Mouse (Mus musculus) R1 (cell line): ENCODE data around the gene Mpp3.

Experiments used
- DNase-seq: peaks from one replicate; pipeline ENCODE4 v3.0.0-alpha.2; 2018; ENCODE audit warnings: low read depth, low spot score

Mpp3 gene

DNA sequence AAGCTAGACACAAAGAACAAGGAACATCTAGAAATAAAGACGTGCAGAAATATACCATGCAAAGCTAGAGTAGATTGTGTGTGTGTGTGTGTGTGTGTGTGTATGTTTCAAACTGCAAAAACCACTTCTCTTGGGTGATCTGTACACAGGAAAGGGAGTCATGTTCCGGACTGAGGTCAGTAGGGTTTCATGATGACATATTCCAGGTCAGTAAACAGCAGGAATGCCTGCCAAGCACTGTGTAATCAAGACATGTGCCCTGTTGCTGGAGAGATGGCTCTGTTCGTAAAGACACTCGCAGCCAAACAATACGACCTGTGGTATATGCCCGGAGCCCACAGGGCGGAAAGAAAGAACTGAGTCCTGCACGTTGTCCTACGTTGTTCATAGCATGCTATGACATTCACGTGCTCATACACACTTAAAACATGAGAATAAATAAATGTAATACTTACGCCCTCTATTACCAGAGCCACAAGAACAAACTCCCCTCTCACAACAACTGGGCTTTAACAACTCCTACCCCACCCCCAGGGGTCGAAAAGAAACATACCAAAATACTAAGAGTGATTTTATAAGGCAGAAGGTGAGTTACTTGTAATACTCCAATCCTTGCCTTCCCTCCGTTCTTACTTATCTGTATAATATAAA is 11.4 kb upstream of the Mpp3 start:
- no peak for DNase-seq

DNA sequence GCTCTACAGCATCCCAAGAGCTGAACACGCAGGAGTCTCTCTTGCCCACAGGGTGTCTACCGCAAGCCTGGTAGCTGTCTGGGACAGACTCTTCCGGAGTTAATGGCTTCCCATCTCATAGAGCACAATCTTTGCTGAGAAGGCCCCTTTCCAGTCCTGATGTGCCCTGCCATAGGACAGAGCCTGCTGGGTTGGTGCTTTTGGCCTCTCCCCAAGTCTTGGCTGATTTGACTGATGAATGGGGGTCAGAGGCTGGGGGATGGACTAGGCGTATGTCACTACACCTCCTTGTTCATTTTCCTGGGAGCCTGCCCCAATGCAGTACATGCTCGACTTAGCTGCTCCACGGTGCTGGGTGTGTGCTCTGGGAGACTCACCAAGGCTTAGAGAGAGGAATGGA is 9.5 kb upstream of the Mpp3 start:
- no peak for DNase-seq

DNA sequence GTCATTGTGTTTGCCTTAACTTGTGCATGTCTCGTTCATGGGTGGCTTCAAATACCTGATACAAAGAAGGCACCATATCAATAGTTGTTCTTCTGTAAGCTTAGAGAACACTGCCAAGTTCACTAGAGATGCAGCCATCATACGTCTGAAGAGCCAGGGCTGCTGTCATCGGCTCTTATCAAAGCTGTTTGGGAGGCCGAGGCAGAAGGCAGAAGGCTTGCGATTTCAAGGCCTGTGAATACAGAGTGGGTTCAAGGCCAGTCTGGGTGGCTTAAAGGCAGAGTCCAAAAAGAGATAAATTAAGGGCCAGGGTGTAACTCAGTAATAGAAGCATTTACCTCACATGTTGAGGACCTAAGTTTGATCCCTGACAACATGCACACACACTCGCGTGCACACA is 8.1 kb upstream of the Mpp3 start:
- DNase-seq, result no peak

DNA sequence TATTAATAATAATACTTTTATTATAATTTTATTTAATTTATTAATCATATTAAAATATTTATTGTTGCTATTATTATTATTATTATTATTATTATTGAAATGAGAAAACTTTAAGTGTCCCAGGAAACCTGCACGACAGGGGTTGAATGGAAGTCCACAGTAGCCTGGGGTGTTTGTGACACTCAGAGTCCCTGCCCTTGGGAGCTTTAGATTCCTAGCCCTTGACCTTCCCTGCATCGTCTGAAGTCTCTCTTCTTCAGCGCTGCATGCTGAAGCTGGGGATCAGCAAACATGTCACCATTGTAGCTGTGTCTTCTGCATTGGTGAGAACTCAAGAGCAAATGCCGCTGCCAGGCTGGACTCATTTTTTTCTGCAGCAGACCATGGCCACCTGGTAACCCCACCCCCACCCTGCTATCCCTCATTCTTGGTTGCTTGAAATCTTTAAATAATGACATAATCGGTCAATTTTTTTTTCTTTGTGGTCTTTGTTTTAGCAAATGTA is 7.2 kb upstream of the Mpp3 start:
- DNase-seq, result no peak

DNA sequence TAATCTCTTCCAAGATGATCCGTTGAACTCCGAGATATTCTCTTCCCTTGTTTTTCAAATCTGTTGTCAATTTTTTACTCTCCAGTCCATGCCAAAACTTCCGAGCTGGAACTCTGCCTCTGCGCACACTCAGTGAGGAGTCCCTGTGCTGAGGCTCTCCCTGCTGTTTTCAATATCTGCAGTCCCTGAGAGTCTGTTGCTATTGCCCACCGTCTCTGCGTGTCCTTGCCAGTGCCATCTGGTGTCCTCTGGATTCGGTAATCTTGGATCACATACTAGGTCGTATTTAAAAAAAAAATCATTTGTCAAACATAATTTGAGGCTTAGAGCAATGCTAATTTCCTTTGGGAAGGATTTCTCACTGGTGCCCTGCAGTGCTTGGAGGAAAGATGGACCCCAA is 6.6 kb upstream of the Mpp3 start:
- DNase-seq, result no peak

DNA sequence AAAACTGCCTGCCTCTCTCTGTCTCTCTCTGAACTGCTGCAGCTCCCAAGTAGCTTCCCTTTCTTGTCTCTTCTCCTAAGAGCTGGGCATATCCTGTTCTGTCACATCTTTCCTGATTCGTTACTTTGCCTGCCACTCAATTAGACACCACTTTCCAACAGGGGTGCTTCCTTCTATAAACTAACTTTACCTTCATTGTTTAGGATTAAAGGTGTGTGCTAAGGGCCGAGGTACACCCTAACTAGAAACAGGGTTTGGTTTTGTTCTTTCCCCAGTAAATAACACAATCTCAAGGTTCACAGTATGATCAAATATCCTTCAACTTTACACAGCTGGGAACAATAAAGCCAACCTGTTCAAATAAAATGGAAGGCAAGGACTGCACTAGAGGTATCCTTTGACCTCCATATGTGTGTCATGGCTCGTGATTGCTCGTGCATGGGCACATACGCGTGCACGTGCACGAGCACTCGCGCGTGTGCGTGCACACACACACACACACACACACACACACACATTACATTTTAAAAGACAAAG is 4.9 kb upstream of the Mpp3 start:
- peak; percentile 34 for DNase-seq

DNA sequence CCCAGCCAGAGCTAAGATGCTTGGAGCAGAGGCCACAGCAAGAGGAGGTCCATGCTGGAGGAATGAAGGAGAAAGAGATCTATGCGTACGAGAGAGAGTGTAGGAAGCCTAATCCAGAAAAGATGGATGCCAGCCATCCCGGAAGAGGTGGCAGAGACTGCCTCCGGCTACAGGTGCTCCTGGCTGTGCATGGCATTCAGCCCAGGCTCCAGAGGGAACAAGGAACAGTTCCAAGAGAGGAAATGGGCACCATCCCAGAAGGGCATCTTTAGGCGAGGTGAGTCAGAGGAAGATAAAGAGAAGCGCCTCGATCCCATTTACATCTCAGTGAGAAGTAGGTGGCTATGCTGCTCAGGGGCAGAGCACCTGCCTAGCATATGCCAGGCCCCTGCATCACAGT is 2.9 kb upstream of the Mpp3 start:
- DNase-seq, result no peak

DNA sequence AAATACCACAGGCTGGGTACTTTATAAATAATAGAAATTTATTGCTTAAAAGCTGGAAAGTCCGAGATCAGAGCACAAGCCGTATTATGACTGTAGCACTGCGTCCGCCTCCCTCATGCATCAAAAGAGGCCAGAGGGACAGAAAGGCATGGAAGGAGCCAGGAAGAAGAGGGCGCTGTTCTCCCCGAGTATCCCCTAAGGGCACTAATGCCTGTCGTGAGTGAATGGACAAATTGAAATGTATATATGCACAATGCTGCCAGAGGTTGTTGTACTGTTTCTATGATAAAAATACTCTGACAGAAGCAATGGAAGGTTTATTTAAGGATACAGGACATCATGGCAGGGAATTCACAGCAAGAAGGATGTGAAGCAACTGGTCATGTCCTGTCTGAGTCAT is 1.7 kb upstream of the Mpp3 start:
- DNase-seq, result no peak

DNA sequence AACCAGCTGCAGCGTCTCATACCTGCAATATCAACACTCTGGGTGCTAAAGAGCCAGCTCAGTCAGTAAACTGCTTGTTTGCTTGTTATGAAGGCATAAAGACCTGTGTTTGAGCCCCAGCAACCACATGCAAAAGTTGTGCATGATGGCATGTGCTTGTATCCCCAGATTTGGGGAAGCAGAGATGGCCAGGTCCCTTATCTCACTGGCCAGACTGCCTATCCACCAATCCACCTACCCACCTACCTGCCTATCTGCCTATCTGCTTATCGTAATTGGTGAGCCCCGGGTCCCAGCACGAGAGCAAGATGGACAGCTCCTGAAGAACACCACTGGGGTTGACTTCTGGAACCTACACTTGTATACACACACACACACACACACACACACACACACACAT is 1.0 kb upstream of the Mpp3 start:
- no peak for DNase-seq

DNA sequence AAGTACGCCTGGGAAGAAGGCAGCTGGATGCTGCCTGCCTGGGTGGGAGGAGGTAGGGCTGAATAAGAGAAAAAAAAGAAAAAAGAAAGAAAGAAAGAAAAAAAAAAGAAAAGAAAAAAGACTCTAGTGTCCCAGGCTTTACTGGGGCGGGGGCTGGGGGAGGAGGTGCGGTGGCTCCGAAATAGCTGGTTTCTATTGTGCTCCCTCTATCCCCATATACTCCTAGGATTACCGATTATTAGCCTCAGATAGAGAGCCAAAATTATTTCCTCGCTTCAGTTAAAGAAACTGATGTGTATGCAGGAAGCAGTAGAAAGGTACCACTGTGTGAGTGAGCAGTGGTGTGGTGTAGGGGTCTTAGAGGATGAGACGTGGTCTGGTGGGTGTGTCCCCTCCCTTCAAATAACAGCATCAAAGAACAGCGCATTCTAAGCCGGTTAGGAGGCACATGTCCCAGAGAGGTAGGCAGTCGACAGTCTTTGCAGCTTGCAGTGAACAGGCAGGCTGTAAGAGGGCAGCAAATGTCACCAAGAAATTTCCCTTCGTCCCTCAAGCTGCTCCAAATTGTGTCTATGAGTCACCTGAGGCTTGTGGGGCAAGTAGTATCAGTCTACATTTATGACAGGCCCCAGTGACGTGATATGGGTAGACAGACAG is 772 bp downstream of the Mpp3 start:
- no peak for DNase-seq

DNA sequence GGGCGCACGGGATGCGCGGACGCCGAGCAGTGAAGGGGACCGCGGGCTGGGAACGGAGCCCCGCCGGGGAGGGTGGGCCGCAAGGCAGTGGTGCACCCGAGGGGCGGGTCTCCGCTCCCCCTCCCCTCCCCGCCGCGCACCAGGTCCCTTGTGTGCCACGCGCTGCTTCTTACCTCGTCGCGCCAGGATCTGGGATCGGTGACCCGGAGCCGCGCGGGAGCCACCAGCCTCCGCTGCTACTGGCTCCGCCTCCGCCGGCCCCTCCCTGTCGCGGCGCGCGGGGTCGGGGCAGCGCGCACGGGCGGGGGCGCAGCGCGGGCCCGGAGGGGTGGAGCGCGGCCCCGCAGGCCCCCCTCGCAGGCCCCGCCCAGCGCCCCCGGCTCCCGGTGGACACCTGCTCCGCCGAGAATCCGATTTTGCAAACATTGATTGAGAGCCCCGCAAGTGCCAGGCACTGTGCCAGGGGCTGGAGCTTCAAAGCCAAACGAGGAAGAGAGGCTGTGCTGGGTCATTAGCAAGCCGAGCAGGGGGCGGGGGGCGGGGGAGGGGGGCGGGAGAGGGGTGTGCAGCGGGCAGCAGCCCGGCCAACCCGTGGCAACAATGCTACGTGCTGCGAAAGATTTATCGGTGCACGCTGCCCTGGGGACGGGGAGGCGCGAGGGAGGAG is 1.4 kb downstream of the Mpp3 start:
- DNase-seq, result peak; percentile 59

DNA sequence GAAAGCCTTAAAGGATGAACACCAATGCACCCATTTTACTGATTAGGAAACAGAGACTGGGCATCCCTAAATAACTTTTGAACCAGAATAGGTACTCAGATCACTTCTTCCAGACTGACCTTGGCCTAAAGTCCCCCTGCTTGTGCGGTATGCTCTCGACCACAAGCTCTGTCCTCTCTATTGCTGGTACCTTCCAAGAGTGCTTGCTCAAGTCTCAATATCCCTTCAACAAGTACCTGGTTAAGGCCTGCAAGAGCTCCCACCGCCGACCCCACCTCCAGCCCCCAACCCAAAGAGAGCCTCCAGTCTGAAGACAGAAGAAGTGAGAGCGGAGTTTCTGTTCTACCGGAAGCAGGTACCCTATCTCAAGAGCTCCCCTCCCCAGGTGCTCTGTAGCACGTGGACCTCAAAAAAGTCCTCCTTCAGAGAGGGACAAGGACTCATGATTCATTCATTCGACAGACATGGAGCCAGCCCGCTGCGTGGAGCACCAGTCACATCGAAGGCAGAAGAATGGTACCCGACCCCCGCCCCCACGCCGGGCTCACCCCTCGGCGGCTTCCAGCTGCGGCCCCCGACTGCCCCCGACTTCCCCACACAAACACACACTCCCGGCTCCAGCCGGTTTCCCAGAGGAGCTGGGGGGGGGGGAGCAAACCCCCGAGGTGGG is 2.1 kb downstream of the Mpp3 start:
- DNase-seq, result peak; percentile 27

DNA sequence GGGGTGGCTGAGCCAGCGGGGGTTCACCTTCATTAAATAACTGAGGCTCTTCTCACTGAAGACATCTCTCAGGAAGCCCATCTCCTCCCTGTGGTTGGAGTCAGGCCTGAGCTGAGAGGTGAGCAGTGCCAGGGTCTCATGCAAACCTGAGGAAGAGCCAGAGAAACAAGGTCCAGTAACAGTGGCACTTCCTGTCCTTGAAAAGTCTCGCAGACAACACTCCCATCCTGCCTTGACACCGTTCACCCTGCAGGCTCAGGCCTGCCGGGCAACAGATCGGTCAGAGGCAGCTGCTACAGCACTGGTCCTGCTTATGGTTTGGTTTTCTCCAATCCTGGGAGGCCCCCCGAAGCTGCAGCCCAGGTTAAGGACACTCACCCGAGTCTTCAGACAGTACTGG is 2.9 kb downstream of the Mpp3 start:
- DNase-seq, result no peak

DNA sequence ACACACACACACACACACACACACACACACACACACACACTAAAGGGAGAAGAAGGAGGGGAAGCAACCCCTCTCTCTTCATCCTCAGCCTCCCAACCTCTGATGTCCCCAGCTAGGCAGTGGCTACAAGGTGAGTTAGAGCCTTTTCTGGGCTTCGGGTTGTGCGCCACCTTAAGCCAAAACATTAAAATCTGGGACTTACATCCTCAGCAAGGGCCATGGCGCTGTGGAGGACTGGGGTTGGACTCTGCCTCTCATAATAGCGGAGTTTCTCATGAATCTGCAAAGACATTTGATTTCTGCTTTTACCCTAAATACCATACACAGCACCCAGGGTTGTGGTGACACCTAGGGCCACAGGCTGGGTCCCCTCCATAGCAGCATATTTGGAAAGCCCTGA is 3.4 kb downstream of the Mpp3 start:
- DNase-seq, result no peak

DNA sequence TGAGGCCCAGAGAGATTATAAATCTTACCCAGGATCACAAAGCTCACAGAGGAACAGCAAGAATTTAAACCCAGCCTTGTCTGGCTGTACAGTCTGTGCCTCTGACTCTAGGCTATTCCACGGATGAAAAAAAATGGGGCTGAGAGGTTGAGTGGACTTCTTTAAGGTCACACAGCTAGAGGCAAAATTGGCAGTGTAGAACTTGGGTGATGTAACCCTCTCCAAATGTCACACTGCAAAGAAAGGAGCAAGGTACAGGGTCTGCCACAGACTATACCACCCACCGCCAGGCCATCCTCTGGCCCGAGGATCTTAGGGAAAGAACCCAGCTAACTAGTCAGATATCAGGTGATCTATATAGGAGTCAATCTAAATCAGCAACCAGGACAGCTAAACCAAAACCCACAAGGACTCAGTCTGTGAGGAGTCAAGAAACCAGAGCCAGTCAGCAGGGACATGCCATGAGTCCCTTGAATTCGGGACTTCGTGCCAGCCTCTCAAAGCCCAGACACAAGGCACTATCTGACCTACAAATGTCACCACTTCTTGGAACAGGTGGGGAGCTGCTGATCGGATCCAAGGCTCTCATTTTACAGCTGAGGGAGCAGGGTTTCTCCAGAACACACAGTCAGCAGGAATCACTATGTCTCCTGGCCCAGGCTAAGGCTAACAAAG is 4.0 kb downstream of the Mpp3 start:
- DNase-seq, result no peak

DNA sequence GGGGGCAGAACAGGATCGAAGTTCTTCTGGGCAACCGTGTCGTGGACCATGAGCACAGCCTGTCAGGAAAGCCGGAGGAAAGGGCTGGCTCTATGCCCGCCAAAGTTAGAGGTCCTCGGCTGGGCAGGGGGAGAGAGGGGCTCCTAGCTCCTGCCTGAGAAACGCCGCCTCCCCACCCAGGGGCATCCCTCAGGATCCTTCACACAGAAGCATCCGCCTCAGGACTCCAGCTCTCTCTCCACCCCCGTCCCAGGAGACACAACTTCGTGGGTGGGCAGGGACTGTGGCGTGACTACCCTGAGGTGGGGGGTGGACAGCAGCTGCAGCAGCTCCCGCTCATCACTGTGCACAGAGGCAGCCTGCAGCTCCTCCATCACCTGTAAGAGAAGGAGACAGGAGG is 4.9 kb downstream of the Mpp3 start:
- no peak for DNase-seq

DNA sequence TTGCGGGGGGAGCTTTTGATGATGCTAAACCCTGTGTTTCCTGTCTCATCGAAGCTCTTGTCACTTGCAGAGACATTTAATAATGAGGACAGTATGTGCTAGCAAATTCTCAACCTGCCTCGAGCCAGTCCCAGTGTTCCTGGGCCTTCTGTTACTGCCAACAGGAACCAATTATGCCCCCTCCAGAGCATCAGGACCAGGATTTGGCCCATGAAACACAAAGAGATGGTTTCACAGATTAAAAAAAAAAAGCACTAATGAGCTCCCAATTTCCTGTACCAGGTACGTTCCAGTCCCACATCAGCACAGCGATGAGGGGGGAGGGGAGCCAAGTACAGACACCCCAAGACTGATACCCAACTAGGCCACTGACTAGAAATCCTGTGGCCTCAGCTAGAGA is 7.1 kb downstream of the Mpp3 start:
- DNase-seq, result no peak

DNA sequence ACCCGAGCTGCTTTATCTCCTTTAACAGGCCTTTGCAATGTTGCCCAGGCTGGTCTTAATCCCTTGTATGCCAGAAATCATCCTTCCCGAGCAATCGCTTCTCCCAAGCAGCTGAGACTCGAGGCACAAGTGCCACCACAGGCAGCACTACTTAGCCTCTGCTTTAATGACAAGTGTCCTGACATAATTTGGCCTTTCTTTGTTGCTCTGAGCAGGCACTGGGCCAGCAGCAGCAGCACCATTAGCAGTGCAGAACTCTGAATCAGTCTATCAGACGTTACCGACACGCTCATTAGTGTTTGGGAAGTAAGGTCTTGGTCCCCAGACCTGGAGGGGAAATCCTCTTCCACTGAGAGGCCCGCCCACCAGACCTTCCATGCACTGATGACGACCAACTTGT is 8.5 kb downstream of the Mpp3 start:
- no peak for DNase-seq

DNA sequence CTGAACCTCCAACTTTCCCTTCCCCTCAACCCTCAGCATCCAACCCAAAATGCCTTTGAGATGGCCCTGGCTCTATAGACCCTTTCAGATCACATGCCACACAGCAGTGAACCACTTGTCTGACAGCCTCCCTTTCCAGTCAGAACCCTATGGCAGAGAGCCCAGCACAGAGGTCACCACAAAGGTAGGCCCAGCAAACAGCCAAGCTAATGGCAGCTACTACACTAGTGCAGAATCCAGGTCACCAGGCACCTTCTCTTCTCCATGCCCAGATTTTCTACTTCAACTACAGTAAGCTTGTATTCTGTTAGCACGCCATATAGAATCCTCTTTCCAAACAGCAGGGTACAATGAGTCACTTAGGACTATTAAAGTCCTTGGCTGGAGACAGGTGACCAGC is 12.1 kb downstream of the Mpp3 start:
- DNase-seq, result no peak

DNA sequence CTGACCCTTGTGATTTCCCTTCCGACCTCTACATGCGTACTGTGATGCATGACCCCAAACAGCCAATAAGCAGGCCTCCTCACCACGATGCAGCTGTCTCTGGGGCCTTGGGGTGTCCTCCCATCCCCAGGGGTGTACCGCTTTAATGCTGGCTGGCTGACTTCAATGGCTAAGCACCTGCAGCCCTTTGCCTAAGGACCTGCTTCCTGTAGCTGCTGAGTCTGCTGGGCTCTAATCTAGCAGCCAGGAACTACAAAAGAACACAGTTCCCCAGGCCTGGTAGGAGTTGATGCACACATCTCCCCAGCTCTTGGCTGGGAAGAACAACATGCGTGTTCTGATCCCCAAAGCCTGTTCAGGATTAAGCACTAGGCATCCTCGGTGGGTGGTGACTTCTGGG is 12.8 kb downstream of the Mpp3 start:
- DNase-seq, result no peak

DNA sequence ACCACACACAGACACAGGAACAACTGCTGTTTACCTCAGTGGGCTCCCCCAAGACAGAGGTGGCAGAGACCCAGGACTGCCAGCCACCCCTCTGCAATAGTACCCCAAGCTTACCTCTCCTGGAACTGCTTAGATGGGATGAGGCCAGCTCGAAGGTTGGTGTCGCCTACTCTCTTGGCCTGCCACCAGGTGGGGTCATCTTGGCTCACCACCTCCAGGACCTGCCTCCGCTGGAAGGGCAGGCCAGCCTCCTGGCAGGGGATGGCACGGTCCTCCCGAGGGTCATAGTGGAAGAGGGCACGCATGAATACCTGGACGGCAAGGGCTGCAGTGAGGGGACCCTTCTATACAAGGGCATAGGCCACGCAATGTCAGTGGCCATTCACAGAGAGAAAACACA is 15.1 kb downstream of the Mpp3 start:
- no peak for DNase-seq

DNA sequence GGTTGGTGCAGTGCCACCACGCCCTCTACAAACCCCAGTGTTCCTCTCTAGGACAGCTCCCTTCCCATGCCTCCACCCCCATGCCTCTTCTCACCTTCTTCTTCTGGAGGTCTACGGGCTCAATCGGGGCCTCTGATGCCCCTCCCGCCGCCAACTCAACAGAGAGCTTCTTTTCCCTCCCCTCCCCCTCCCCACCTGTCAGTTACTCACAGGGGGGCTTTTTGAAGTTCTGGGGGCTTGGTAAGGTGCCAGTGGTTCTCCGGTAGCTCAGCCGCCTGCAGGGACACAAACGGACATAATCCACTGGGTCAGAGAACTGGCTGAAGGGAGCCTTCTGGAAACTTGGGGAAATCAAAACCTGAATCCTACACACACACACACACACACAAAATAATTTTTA is 16.8 kb downstream of the Mpp3 start:
- no peak for DNase-seq
